Mouse (Mus musculus): ENCODE results near the gene Wdr6. TPM values are rescaled to one million over a fixed set of nuclear protein-coding genes. Genes with fewer than 3 reads are reported as not detected.

Wdr6 gene
- total RNA-seq (2012; rRNA removed) = 14.3 and 17.8 TPM in 2 replicates
- 9.1 and 9.8 TPM in 2 replicates for total RNA-seq (2014; rRNA removed)
- 14.9 and 16.3 TPM in 2 replicates for polyA plus RNA-seq (2012; ENCODE audit: insufficient read length, low read depth)

DNA sequence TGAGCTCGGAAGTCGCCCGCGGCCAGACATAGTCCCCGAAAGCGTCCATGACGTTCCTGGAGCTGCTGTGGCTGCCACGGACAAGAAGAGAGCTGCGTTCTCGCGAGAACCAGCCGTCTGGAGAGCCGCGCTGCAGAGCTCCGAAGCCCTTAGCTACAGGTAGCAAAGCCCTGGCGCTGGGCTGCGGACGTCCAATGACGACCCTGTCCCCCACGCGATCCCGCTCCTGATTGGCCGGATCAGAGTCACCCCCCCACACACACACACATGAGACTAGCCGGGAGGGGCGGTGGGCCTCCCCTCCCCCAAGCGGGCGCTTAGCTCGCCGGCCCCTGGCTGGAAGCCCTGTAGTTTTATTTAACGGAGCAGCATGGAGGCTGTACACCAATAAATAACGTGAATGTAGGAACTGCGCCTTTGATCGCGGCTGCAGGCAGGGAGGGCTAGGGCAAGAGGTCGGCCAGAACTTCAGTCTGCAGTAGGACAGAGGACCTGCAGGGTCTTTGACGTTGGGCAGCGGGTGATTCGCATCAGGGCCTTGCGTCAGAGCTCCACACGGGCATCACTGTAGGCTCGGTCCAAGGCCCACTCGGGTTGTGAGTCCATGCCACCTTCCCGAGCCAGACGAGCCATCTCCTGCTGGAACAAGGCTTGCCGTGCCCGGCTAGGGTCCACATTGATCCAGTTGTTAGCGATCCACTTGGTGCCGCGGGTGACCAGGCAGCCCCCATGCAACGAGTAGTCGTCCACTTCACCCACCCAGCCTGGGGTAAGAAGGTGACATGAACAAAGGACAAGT, at the start of gene Wdr6:
TSS of gene Wdr6 (minus strand) at position 195 of the 799 bp plus-strand sequence.
- peak within 1 kb of the TSS; percentile 16; the same call in 1 of the 2 replicates for H3K27ac ChIP-seq (ENCODE audit: insufficient read depth, low read depth)
- no peaks in the 10 kb centered on the region for H3K9me3 ChIP-seq (replicated peaks; ENCODE audit: low read length)
- peaks cover 9 to 40% of the 10 kb centered on the region in 2 experiments for H3K4me1 ChIP-seq (ENCODE audit: control insufficient read depth in 1 of 2, insufficient read depth in 2 of 2)
- peak within 1 kb of the TSS; percentile 50 to 67 (median 59) for H3K4me3 ChIP-seq (replicated peaks in 1 of 3; ENCODE audit: low read depth in 2 of 3, low read length in 2 of 3, poor library complexity in 1 of 3)
- TF ChIP-seq MXI1 (IDR thresholded peaks at IDR 0.05; ENCODE audit: low read depth, low read length) = peak; percentile 54; the same call in 1 of the 2 replicates
- 0 out of 2 replicates have a peak, but pooled peaks have one; percentile 23 for TF ChIP-seq BHLHE40 (IDR thresholded peaks at IDR 0.05; ENCODE audit: low read depth, low read length)
- TF ChIP-seq MYC (IDR thresholded peaks at IDR 0.05; ENCODE audit: low read depth, low read length) = no peak
- peak; percentile 70 for TF ChIP-seq POLR2A (IDR thresholded peaks at IDR 0.05; ENCODE audit: low read depth, low read length)
- TF ChIP-seq TCF12 (IDR thresholded peaks at IDR 0.05; ENCODE audit: low read depth, low read length) = peak; percentile 39; the same call in 1 of the 2 replicates
- no peak for TF ChIP-seq MEF2A (IDR thresholded peaks at IDR 0.05; ENCODE audit: borderline replicate concordance, low read depth, low read length)
- TF ChIP-seq NRF1 (IDR thresholded peaks at IDR 0.05; ENCODE audit: low read depth, low read length) = peak; percentile 33; the same call in 1 of the 2 replicates
- TF ChIP-seq MAZ (IDR thresholded peaks at IDR 0.05; ENCODE audit: low read depth, low read length) = peak; percentile 71; the same call in 1 of the 2 replicates
- TF ChIP-seq JUN (IDR thresholded peaks at IDR 0.05; ENCODE audit: insufficient read depth, low read depth, low read length) = no peak
- TF ChIP-seq ZMIZ1 (IDR thresholded peaks at IDR 0.05; ENCODE audit: low read depth, low read length) = peak; percentile 33; the same call in 1 of the 2 replicates
- TF ChIP-seq CHD2 (IDR thresholded peaks at IDR 0.05; ENCODE audit: low read length) = peak; percentile 99
- peak; percentile 29; the same call in 1 of the 2 replicates for TF ChIP-seq SIN3A (IDR thresholded peaks at IDR 0.05; ENCODE audit: low read length)
- peak; percentile 31; the same call in 1 of the 2 replicates for TF ChIP-seq NELFE (IDR thresholded peaks at IDR 0.05; ENCODE audit: low read depth, low read length)
- TF ChIP-seq POLR2AphosphoS2 (IDR thresholded peaks at IDR 0.05; ENCODE audit: low read depth, low read length) = no peak
- H3K36me3 ChIP-seq (replicated peaks in 1 of 2; ENCODE audit: control insufficient read depth in 1 of 2, insufficient read depth in 1 of 2, low read length in 1 of 2) = peaks cover 36 to 94% of the 10 kb centered on the region in 2 experiments
- no peaks in the 10 kb centered on the region for H3K27me3 ChIP-seq (replicated peaks)
- no peaks in the 10 kb centered on the region for H3K79me2 ChIP-seq (replicated peaks; ENCODE audit: control insufficient read depth, extremely low read depth, insufficient read depth, poor library complexity, severe bottlenecking)
- peak within 1 kb of the TSS; percentile 17; the same call in 1 of the 2 replicates for H3K4me2 ChIP-seq (ENCODE audit: insufficient read depth, low read depth, poor library complexity, severe bottlenecking)
- H3K9ac ChIP-seq (ENCODE audit: insufficient read depth, low read depth) = peak within 1 kb of the TSS; percentile 69
- dilution Hi-C loops (cut with MboI; ENCODE audit: extremely low pct_ligation_motif_present, extremely low pct_unique_long_range_greater_than_20kb, low sequenced_read_pairs) = no loop called here
- peak; percentile 80 for DNase-seq (ENCODE audit: extremely low read depth)
- in situ Hi-C loops (cut with MboI; ENCODE audit: low pct_ligation_motif_present, low pct_unique_long_range_greater_than_20kb, low sequenced_read_pairs) = no loop called here

GRCm38 (mm10) chr9:108628141-108628540, 49.6 kb upstream of the Wdr6 start:
- Histone ChIP-seq H3K27ac (ENCODE audit: insufficient read depth, low read depth) (no peak overlapping the region), H3K4me2 (ENCODE audit: insufficient read depth, low read depth, poor library complexity, severe bottlenecking) (no peak overlapping the region), H3K9ac (ENCODE audit: insufficient read depth, low read depth) (no peak overlapping the region), H3K27me3 (replicated peaks) (no peaks in the 10 kb centered on the region), H3K4me3 (replicated peaks in 1 of 3; ENCODE audit: low read depth in 2 of 3, low read length in 2 of 3, poor library complexity in 1 of 3) (no peak overlapping the region), H3K36me3 (replicated peaks in 1 of 2; ENCODE audit: control insufficient read depth in 1 of 2, insufficient read depth in 1 of 2, low read length in 1 of 2) (peaks cover 17 to 52% of the 10 kb centered on the region in 2 experiments), H3K79me2 (replicated peaks; ENCODE audit: control insufficient read depth, extremely low read depth, insufficient read depth, poor library complexity, severe bottlenecking) (peaks cover 4% of the 10 kb centered on the region; the same call in 1 of the 2 replicates), H3K9me3 (replicated peaks; ENCODE audit: low read length) (no peaks in the 10 kb centered on the region), H3K4me1 (ENCODE audit: control insufficient read depth in 1 of 2, insufficient read depth in 2 of 2) (peaks cover 2 to 19% of the 10 kb centered on the region in 2 experiments; a peak in 2 of 4 replicates)
- in situ Hi-C loops (cut with MboI; ENCODE audit: low pct_ligation_motif_present, low pct_unique_long_range_greater_than_20kb, low sequenced_read_pairs) = no loop called here
- DNase-seq (ENCODE audit: extremely low read depth) = no peak
- dilution Hi-C loops (cut with MboI; ENCODE audit: extremely low pct_ligation_motif_present, extremely low pct_unique_long_range_greater_than_20kb, low sequenced_read_pairs) = no loop called here
- no peak for TF ChIP-seq CTCF (conservative IDR thresholded peaks at IDR 0.05 in 1 of 2, IDR thresholded peaks at IDR 0.05 in 1 of 2; ENCODE audit: low read depth in 2 of 2, low read length in 2 of 2)
- no peak for TF ChIP-seq MEF2A (IDR thresholded peaks at IDR 0.05; ENCODE audit: borderline replicate concordance, low read depth, low read length)
- no peak for TF ChIP-seq BHLHE40 (IDR thresholded peaks at IDR 0.05; ENCODE audit: low read depth, low read length)
- no peak for TF ChIP-seq ZC3H11A (IDR thresholded peaks at IDR 0.05; ENCODE audit: low read depth, low read length)
- TF ChIP-seq NELFE (IDR thresholded peaks at IDR 0.05; ENCODE audit: low read depth, low read length) = no peak
- TF ChIP-seq NRF1 (IDR thresholded peaks at IDR 0.05; ENCODE audit: low read depth, low read length) = no peak
- no peak for TF ChIP-seq ETS1 (conservative IDR thresholded peaks at IDR 0.05; ENCODE audit: low read depth, low read length)
- no peak for TF ChIP-seq MAFK (IDR thresholded peaks at IDR 0.05; ENCODE audit: insufficient replicate concordance, low read length)
- TF ChIP-seq GABPA (IDR thresholded peaks at IDR 0.05; ENCODE audit: insufficient replicate concordance, low read depth, low read length) = no peak
- no peak for TF ChIP-seq UBTF (IDR thresholded peaks at IDR 0.05; ENCODE audit: low read depth, low read length)

Data from CH12.LX (cell line).